Mouse (Mus musculus) embryonic facial prominence, embryonic 15.5 days (tissue): ENCODE measurements at regions not wholly inside any gene's neighbourhood (a gene's known extent, or its start where the extent isn't known, plus 50 kb on each side); places are given as distances from the start of the nearest gene placed in this dataset.

Experiments used
- ATAC-seq: fragments of 200-750 bp; cut with Nextera tagmentation; 2 replicates; pipeline ENCODE4 v1.8.0; 2017; ENCODE audit warnings: low read depth, moderate TSS enrichment; ENCODE audit not compliant: insufficient number of reproducible peaks, low FRiP score, low TSS enrichment
- H3K27ac ChIP-seq: fragments of 300-500 bp; sonication (generic); replicated peaks from 2 replicates; pipeline ENCODE4 v1.5.1; 2015; ENCODE audit warnings: mild to moderate bottlenecking, inconsistent platforms
- H3K27me3 ChIP-seq: fragments of 300-500 bp; sonication (generic); 2 replicates; pipeline ENCODE4 v1.6.1; 2015; ENCODE audit warnings: inconsistent platforms
- H3K36me3 ChIP-seq: fragments of 300-500 bp; sonication (generic); 2 replicates; pipeline ENCODE4 v1.6.1; 2015; ENCODE audit warnings: mild to moderate bottlenecking, inconsistent platforms
- H3K4me1 ChIP-seq: fragments of 300-500 bp; sonication (generic); 2 replicates; pipeline ENCODE4 v1.6.1; 2015; ENCODE audit warnings: inconsistent platforms
- H3K4me2 ChIP-seq: fragments of 300-500 bp; sonication (generic); replicated peaks from 2 replicates; pipeline ENCODE4 v1.6.1; 2015; ENCODE audit warnings: mild to moderate bottlenecking, inconsistent platforms
- H3K4me3 ChIP-seq: fragments of 300-500 bp; sonication (generic); replicated peaks from 2 replicates; pipeline ENCODE4 v1.5.1; 2015; ENCODE audit warnings: mild to moderate bottlenecking, inconsistent platforms
- H3K9ac ChIP-seq: fragments of 300-500 bp; sonication (generic); 2 replicates; pipeline ENCODE4 v1.6.1; 2015; ENCODE audit warnings: inconsistent platforms
- H3K9me3 ChIP-seq: fragments of 300-500 bp; sonication (generic); replicated peaks from 2 replicates; pipeline ENCODE4 v1.6.1; 2016; ENCODE audit warnings: inconsistent platforms
- WGBS: fragments of 180-500 bp; shearing (Covaris S2); methylation state at CpG from one replicate; pipeline ENCODE4 v1.1.7; 2015; 5-methylcytosine and 5-hydroxymethylcytosine counted together

- WGBS, result 71% methylated on average over 4 of the region's 4 CpGs
Observed at GRCm38 (mm10) chr12:54482020-54482419, 174.4 kb downstream of the Sptssa start.

GRCm38 (mm10) chr12:54479841-54480240, 176.5 kb downstream of the Sptssa start:
- Histone ChIP-seq H3K27me3 (no peaks in the 10 kb centered on the region), H3K27ac (no peak overlapping the region), H3K4me2 (no peak overlapping the region), H3K4me1 (no peaks in the 10 kb centered on the region), H3K36me3 (no peaks in the 10 kb centered on the region), H3K9me3 (no peaks in the 10 kb centered on the region), H3K4me3 (no peak overlapping the region), H3K9ac (no peak overlapping the region)
- WGBS, result 73% methylated on average over 1 of the region's 1 CpGs
- ATAC-seq, result no peak

More at GRCm38 (mm10) chr12:54482020-54482419, 174.4 kb downstream of the Sptssa start:
- H3K4me1 ChIP-seq, result 0 out of 2 replicates have a peak, but pooled peaks cover 3% of the 10 kb centered on the region
- no peaks in the 10 kb centered on the region for H3K27me3 ChIP-seq
- no peak overlapping the region for H3K9ac ChIP-seq
- H3K4me2 ChIP-seq, result no peak overlapping the region
- no peaks in the 10 kb centered on the region for H3K36me3 ChIP-seq
- no peaks in the 10 kb centered on the region for H3K9me3 ChIP-seq
- no peak overlapping the region for H3K4me3 ChIP-seq
- ATAC-seq, result no peak
- H3K27ac ChIP-seq, result no peak overlapping the region

GRCm38 (mm10) chr12:54472881-54473280, 183.5 kb downstream of the Sptssa start:
- no peak overlapping the region for H3K27ac ChIP-seq
- H3K4me3 ChIP-seq, result no peak overlapping the region
- H3K9me3 ChIP-seq, result no peaks in the 10 kb centered on the region
- WGBS, result 80% methylated on average over 5 of the region's 5 CpGs
- H3K4me1 ChIP-seq, result no peaks in the 10 kb centered on the region
- no peak overlapping the region for H3K4me2 ChIP-seq
- ATAC-seq, result no peak
- no peaks in the 10 kb centered on the region for H3K27me3 ChIP-seq
- no peak overlapping the region for H3K9ac ChIP-seq
- no peaks in the 10 kb centered on the region for H3K36me3 ChIP-seq

GRCm38 (mm10) chr12:54472407-54472806, 184.0 kb downstream of the Sptssa start:
- H3K4me1 ChIP-seq, result no peaks in the 10 kb centered on the region
- no peak overlapping the region for H3K9ac ChIP-seq
- no peak overlapping the region for H3K4me2 ChIP-seq
- H3K27ac ChIP-seq, result no peak overlapping the region
- no peaks in the 10 kb centered on the region for H3K27me3 ChIP-seq
- H3K4me3 ChIP-seq, result no peak overlapping the region
- no peaks in the 10 kb centered on the region for H3K9me3 ChIP-seq
- no peaks in the 10 kb centered on the region for H3K36me3 ChIP-seq
- 67% methylated on average over 3 of the region's 3 CpGs for WGBS
- ATAC-seq, result no peak

- Histone ChIP-seq H3K4me3 (no peak overlapping the region), H3K27ac (no peak overlapping the region), H3K36me3 (no peaks in the 10 kb centered on the region), H3K4me2 (no peak overlapping the region), H3K9me3 (no peaks in the 10 kb centered on the region), H3K27me3 (no peaks in the 10 kb centered on the region), H3K4me1 (no peaks in the 10 kb centered on the region), H3K9ac (no peak overlapping the region)
- no peak for ATAC-seq
- WGBS, result 83% methylated on average over 2 of the region's 2 CpGs
Observed at GRCm38 (mm10) chr12:54467635-54468034, 188.7 kb downstream of the Sptssa start.

GRCm38 (mm10) chr12:54463806-54464205, 192.6 kb downstream of the Sptssa start:
- no peaks in the 10 kb centered on the region for H3K27me3 ChIP-seq
- H3K4me2 ChIP-seq, result no peak overlapping the region
- WGBS, result 74% methylated on average over 7 of the region's 7 CpGs
- no peak overlapping the region for H3K4me3 ChIP-seq
- H3K9me3 ChIP-seq, result no peaks in the 10 kb centered on the region
- no peak for ATAC-seq
- 0 out of 2 replicates have a peak, but pooled peaks cover 3% of the 10 kb centered on the region for H3K4me1 ChIP-seq
- no peak overlapping the region for H3K27ac ChIP-seq
- H3K36me3 ChIP-seq, result no peaks in the 10 kb centered on the region
- no peak overlapping the region for H3K9ac ChIP-seq

GRCm38 (mm10) chr12:54461411-54461810, 195.0 kb downstream of the Sptssa start:
- Histone ChIP-seq H3K36me3 (no peaks in the 10 kb centered on the region), H3K4me3 (no peak overlapping the region), H3K9ac (no peak overlapping the region), H3K27me3 (no peaks in the 10 kb centered on the region), H3K4me1 (0 out of 2 replicates have a peak, but pooled peaks cover 3% of the 10 kb centered on the region), H3K9me3 (no peaks in the 10 kb centered on the region), H3K27ac (no peak overlapping the region), H3K4me2 (no peak overlapping the region)
- ATAC-seq, result no peak
- WGBS, result 78% methylated on average over 3 of the region's 3 CpGs

- Histone ChIP-seq H3K4me2 (no peak overlapping the region), H3K9ac (no peak overlapping the region), H3K4me3 (no peak overlapping the region), H3K36me3 (no peaks in the 10 kb centered on the region), H3K27ac (no peak overlapping the region), H3K4me1 (0 out of 2 replicates have a peak, but pooled peaks cover 3% of the 10 kb centered on the region), H3K9me3 (no peaks in the 10 kb centered on the region), H3K27me3 (no peaks in the 10 kb centered on the region)
- no peak for ATAC-seq
- WGBS, result 70% methylated on average over 7 of the region's 7 CpGs
Observed at GRCm38 (mm10) chr12:54460135-54460523, 196.2 kb downstream of the Sptssa start.

- no peak for ATAC-seq
- H3K27me3 ChIP-seq, result no peaks in the 10 kb centered on the region
- WGBS, result 81% methylated on average over 11 of the region's 11 CpGs
- no peak overlapping the region for H3K27ac ChIP-seq
- no peak overlapping the region for H3K4me3 ChIP-seq
- H3K4me1 ChIP-seq, result 0 out of 2 replicates have a peak, but pooled peaks cover 3% of the 10 kb centered on the region
- no peak overlapping the region for H3K9ac ChIP-seq
- H3K36me3 ChIP-seq, result no peaks in the 10 kb centered on the region
- no peaks in the 10 kb centered on the region for H3K9me3 ChIP-seq
- H3K4me2 ChIP-seq, result no peak overlapping the region
Observed at GRCm38 (mm10) chr12:54459462-54460134, 196.8 kb downstream of the Sptssa start.

GRCm38 (mm10) chr12:54456731-54457130, 199.6 kb downstream of the Sptssa start:
- H3K9me3 ChIP-seq, result no peaks in the 10 kb centered on the region
- no peak overlapping the region for H3K4me3 ChIP-seq
- H3K27me3 ChIP-seq, result no peaks in the 10 kb centered on the region
- 0 out of 2 replicates have a peak, but pooled peaks cover 3% of the 10 kb centered on the region for H3K4me1 ChIP-seq
- no peaks in the 10 kb centered on the region for H3K36me3 ChIP-seq
- WGBS, result 87% methylated on average over 8 of the region's 8 CpGs
- no peak overlapping the region for H3K4me2 ChIP-seq
- no peak overlapping the region for H3K27ac ChIP-seq
- no peak overlapping the region for H3K9ac ChIP-seq
- ATAC-seq, result no peak

- H3K27ac ChIP-seq, result no peak overlapping the region
- H3K36me3 ChIP-seq, result no peaks in the 10 kb centered on the region
- no peak overlapping the region for H3K9ac ChIP-seq
- H3K4me3 ChIP-seq, result no peak overlapping the region
- H3K27me3 ChIP-seq, result no peaks in the 10 kb centered on the region
- WGBS, result 77% methylated on average over 10 of the region's 10 CpGs
- no peak overlapping the region for H3K4me2 ChIP-seq
- ATAC-seq, result no peak
- no peaks in the 10 kb centered on the region for H3K9me3 ChIP-seq
- no peaks in the 10 kb centered on the region for H3K4me1 ChIP-seq
Observed at GRCm38 (mm10) chr12:54454606-54455005, 201.8 kb downstream of the Sptssa start.

- Histone ChIP-seq H3K4me3 (no peak overlapping the region), H3K9me3 (no peaks in the 10 kb centered on the region), H3K4me1 (no peaks in the 10 kb centered on the region; the same call in 1 of the 2 replicates), H3K4me2 (no peak overlapping the region), H3K9ac (no peak overlapping the region), H3K27ac (no peak overlapping the region), H3K36me3 (no peaks in the 10 kb centered on the region), H3K27me3 (no peaks in the 10 kb centered on the region)
- 61% methylated on average over 4 of the region's 4 CpGs for WGBS
- ATAC-seq, result no peak
Observed at GRCm38 (mm10) chr12:54453343-54453742, 203.0 kb downstream of the Sptssa start.
